Mouse (Mus musculus): ENCODE results near the gene Crip2. TPM values are rescaled to one million over a fixed set of nuclear protein-coding genes. Genes with fewer than 3 reads are reported as not detected.

Gene Crip2
- 5.3 TPM for polyA plus RNA-seq (2017; shearing (Covaris generic))

DNA sequence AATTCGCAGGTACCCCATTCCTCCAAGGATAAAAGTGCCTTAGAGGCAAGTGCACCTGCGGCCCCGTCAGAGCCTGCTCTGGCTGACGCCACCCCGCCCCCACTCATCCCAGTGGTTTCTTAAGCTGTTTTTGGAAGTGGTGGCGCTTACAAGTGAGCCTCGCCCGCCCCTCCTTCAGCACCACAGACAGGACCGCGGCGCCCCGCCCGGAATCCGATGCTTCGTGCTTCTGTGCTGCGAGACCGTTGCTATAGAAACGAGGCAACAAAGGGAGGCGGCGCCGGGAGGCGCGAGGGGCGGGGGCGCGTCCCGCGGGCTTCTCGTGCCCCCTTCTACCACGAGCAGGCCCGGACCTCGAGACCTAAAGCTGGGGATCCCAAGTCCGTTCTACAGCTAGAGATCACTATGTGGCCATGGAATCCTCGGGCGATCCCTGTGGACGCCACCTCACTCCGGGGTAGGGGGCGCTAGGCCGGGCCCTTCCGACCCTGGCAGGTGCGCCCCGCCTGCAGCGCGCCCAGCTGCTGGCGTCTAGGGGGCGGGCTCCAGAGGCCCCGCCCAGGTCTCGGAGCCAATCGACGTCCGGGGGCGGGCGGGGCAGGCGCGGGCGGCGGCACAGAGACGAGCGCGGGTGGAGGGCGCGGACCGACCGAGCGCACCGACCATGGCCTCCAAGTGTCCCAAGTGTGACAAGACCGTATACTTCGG is at the start of gene Crip2:
Gene Crip2, plus strand, starts transcription at position 329 of the 708 bp plus-strand sequence.

DNA sequence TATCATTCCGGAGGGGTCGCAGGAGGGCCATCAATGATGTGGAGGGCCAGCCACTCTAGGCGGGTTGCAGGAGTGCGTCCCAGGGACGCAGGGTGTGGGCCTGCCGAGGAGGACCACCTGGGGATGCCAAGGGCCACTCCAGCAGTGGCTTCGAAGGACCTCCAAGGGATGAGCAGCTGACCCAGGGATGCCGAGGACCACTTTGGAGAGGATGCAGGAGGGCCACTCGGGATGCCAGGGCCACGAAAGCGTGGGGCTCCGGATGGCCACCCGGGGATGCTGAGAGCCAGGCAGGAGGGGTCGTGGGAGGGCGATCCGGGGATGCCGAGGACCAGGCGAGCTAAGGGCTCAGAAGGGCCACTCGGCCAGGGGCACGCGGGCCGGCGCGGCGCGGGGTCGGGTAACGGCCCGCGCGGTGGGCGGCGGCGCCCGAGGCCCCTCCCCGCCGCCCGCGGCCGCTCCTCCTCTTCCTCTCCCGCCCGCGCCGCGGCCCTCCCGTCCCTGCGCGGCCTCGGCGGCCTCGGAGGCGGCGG is 42.2 kb upstream of the Crip2 start, which contains the start of gene Mta1:
Gene Mta1, plus strand, starts transcription at position 530 of the 533 bp plus-strand sequence.

GRCm38 (mm10) chr12:113146112-113147057 is 6.3 kb downstream of the Crip2 start, which contains the start of gene Crip1:
Gene Crip1 (plus strand): TSS chr12:113146316.

DNA sequence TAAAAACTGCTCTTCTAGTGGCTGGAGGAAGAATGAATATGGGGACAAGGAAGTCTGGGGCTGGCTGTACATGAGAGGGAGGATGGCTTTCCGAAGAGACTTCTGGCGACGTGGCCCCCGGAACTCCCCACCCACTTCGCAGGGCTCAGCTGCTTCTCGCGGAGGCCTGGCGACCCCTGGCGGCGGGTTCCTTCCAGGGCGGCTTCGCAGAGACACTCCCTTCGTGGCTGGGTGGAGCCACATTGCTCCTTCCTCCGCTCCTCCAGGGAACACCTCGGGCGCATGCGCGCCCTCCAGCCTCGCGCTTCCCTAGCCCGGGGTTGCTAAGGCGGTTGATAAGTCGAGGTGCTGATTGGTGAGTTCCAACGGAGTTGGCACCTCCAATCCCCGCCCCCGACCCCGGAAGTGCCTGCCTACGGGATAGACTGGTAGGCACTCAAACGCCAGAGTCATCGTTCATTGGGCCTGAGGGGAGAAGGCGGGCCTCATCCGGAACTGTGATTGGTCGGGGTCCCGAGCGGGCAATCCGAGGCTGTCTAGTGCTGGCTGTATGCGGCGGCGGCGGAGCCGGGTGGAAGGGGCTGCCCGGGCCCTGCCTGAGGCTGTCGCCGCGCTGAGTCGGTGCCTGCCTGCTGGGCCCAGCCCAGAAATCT is 16.0 kb downstream of the Crip2 start, which contains the start of gene Tedc1:
Gene Tedc1, plus strand, starts transcription at position 535 of the 653 bp plus-strand sequence.

DNA sequence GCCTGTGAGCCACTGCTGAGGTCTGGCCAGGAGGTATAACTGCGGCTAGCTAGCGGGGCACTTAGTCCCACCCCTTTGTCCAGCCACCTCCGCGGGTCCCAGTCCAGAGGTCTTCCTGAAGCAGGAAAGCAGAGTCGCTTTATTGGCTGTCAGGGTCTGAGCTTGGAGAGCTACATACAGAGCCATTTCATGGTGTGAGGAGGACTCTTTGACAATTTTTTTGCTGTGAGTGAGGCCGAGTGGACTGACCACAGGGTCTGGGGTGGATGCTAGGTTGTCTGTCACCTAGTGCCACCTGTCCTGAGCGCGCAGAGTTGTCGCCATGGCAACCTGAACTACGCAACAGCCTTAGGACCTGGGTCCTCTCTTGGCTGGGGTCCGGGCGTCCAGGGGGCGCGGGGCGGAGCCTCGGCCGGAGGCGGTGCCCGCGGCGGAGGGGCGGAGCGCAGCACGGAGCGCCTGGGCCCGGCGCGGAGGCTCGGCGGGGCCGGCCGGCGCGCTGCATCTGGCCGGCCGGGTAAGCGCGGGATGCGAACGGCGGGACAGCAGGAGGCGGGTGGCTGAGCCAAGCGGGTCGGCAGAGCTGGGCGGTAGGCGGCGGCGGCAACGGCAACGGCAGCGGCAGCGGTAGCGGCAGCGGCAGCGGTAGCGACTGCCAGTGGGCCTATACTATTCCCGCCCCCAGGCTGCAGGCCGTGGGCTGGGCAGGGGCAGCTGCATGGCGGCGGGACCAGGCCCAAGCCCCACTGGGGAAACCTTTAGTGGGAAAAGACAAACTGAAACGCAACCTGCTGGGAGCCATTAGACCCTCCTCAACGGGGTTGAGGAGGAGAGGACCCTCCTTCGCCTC is 45.6 kb downstream of the Crip2 start, which contains the start of gene Tmem121:
Gene Tmem121, plus strand, starts transcription at position 489 of the 850 bp plus-strand sequence.

Other genes starting within 250 kb of the Crip2 start
- 2.6 TPM for gene Jag2, start 210.5 kb upstream of the Crip2 start, polyA plus RNA-seq (2017; shearing (Covaris generic))
- 43.2 TPM for gene Nudt14, start 198.1 kb upstream of the Crip2 start, polyA plus RNA-seq (2017; shearing (Covaris generic))
- gene Btbd6, start 163.8 kb upstream of the Crip2 start, polyA plus RNA-seq (2017; shearing (Covaris generic)) = 85.5 TPM
- 274 TPM for gene Brf1, start 139.5 kb upstream of the Crip2 start, polyA plus RNA-seq (2017; shearing (Covaris generic))
- 44.0 TPM for gene Pacs2, start 125.7 kb upstream of the Crip2 start, polyA plus RNA-seq (2017; shearing (Covaris generic))
- not detected for gene Tex22, start 65.7 kb upstream of the Crip2 start, polyA plus RNA-seq (2017; shearing (Covaris generic))
- 47.9 TPM for gene Mta1, start 42.0 kb upstream of the Crip2 start, polyA plus RNA-seq (2017; shearing (Covaris generic))
- 726 TPM for gene Crip1, start 6.1 kb downstream of the Crip2 start, polyA plus RNA-seq (2017; shearing (Covaris generic))
- 8.6 TPM for gene Tedc1, start 16.2 kb downstream of the Crip2 start, polyA plus RNA-seq (2017; shearing (Covaris generic))
- gene Tmem121, start 45.7 kb downstream of the Crip2 start, polyA plus RNA-seq (2017; shearing (Covaris generic)) = not detected

Data from naive thymus-derived CD4-positive, alpha-beta T cell, adult 5 months (primary cell).